Comparison of ENCODE assay signal across 34 mouse cellular contexts in the genomic region with DNA sequence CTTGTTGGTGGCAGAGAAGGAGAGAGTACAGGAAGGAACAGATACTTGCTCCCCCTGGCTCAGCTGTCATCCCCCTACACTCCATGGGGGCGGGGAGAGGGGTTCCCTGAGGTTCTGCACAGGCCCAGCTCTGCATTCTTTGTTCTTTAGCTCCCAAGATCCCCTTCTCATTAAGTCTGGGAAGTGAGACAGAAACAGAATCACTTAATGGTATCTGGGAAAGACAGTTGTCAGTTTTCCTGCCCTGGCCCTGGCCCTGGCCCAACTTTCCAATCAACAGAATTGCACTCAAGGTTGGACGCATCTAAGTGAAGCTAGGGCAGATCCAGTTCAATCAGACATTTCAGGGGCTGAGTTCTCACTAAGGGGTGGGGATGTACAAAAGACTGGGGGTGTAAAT. TPM values are rescaled to one million over a fixed set of nuclear protein-coding genes. Genes with fewer than 3 reads are reported as not detected.
DNase-seq lines count a peak whose midpoint lies in the region; ATAC-seq and TF ChIP-seq lines count a peak whose summit lies in the region.
"Had no signal": no experiment of that assay in that cellular context is flagged by ENCODE, and none has a peak within 500 bp of the region (broad histone marks: within the 10 kb centered on the region; RNA-seq: fewer than 3 reads in every experiment).

No protein-coding gene starts in this region.

- no peak overlapping the region for H3K4me3 ChIP-seq in forebrain, embryonic 15.5 days
- no peak overlapping the region for H3K4me3 ChIP-seq in forebrain, embryonic 13.5 days
- H3K4me3 ChIP-seq in midbrain, embryonic 10.5 days: no peak overlapping the region
- no peak overlapping the region for H3K4me3 ChIP-seq in midbrain, embryonic 15.5 days
- H3K4me3 ChIP-seq in ES-E14 (ENCODE audit: insufficient read depth in 1 of 2, low read depth in 1 of 2, low read length in 2 of 2, poor library complexity in 1 of 2, severe bottlenecking in 1 of 2): no peak overlapping the region
- H3K4me3 ChIP-seq: embryonic facial prominence, embryonic 13.5 days; forebrain, embryonic 10.5 days; intestine, embryonic 15.5 days; layer of hippocampus, adult 2 months; left cerebral cortex, adult 2 months; limb, embryonic 12.5 days; liver, embryonic 15.5 days; myocyte had no signal

- in situ Hi-C loops in ES-E14 (cut with MboI; ENCODE audit: low sequenced_read_pairs in 2 of 2, unreplicated experiment in 2 of 2): no loop called here

- H3K27me3 ChIP-seq in forebrain, embryonic 15.5 days: no peaks in the 10 kb centered on the region
- no peaks in the 10 kb centered on the region for H3K27me3 ChIP-seq in forebrain, embryonic 13.5 days
- no peaks in the 10 kb centered on the region for H3K27me3 ChIP-seq in midbrain, embryonic 10.5 days (ENCODE audit: low read depth, poor library complexity, severe bottlenecking)
- no peaks in the 10 kb centered on the region for H3K27me3 ChIP-seq in midbrain, embryonic 15.5 days (replicated peaks)
- H3K27me3 ChIP-seq: intestine, embryonic 15.5 days; liver, embryonic 15.5 days had no signal

- 39% methylated on average over 2 of the region's 2 CpGs for WGBS in forebrain, embryonic 15.5 days
- WGBS in forebrain, embryonic 13.5 days: 52% methylated on average over 2 of the region's 2 CpGs
- 78% methylated on average over 2 of the region's 2 CpGs for WGBS in midbrain, embryonic 10.5 days
- WGBS in midbrain, embryonic 15.5 days: 72% methylated on average over 2 of the region's 2 CpGs

- no peak overlapping the region for H3K9ac ChIP-seq in forebrain, embryonic 15.5 days (replicated peaks)
- no peak overlapping the region for H3K9ac ChIP-seq in forebrain, embryonic 13.5 days
- no peak overlapping the region for H3K9ac ChIP-seq in midbrain, embryonic 15.5 days
- no peak overlapping the region for H3K9ac ChIP-seq in ES-E14 (ENCODE audit: insufficient read depth, low read depth, low read length, poor library complexity, severe bottlenecking)
- H3K9ac ChIP-seq: embryonic facial prominence, embryonic 13.5 days; forebrain, postnatal 0 days; intestine, embryonic 15.5 days; limb, embryonic 12.5 days; liver, embryonic 15.5 days; lung, embryonic 14.5 days had no signal

- no peaks in the 10 kb centered on the region for H3K9me3 ChIP-seq in forebrain, embryonic 15.5 days
- no peaks in the 10 kb centered on the region for H3K9me3 ChIP-seq in forebrain, embryonic 13.5 days (replicated peaks)
- H3K9me3 ChIP-seq in midbrain, embryonic 10.5 days (replicated peaks): no peaks in the 10 kb centered on the region
- no peaks in the 10 kb centered on the region for H3K9me3 ChIP-seq in midbrain, embryonic 15.5 days
- no peaks in the 10 kb centered on the region for H3K9me3 ChIP-seq in ES-E14 (ENCODE audit: control insufficient read depth, insufficient read depth, low read depth, low read length)
- H3K9me3 ChIP-seq: embryonic facial prominence, embryonic 13.5 days; forebrain, embryonic 10.5 days; intestine, embryonic 15.5 days; limb, embryonic 12.5 days; liver, embryonic 15.5 days had no signal

- no peak for ATAC-seq in forebrain, embryonic 15.5 days (replicated peaks)
- ATAC-seq in forebrain, embryonic 13.5 days: no peak
- no peak for ATAC-seq in midbrain, embryonic 15.5 days (replicated peaks)
- ATAC-seq in megakaryocyte-erythroid progenitor cell, adult 5-6 weeks (replicated peaks; ENCODE audit: low FRiP score, low TSS enrichment, poor library complexity, severe bottlenecking): no peak
- ATAC-seq: forebrain, postnatal 0 days; hindbrain, postnatal 0 days; intestine, embryonic 15.5 days; Patski had no signal

- no peak for DNase-seq in midbrain, embryonic 10.5 days (ENCODE audit: low spot score)
- DNase-seq in ES-E14 (ENCODE audit: low read depth, low spot score): no peak
- DNase-seq in Muller cell, postnatal 12 days (ENCODE audit: inconsistent ontology term): peak; percentile 34
- DNase-seq: cerebellum, adult 11 months; cerebellum, adult 9-10 months; forebrain, postnatal 0 days; gastrocnemius, postnatal 14 days; heart, postnatal 14 days; kidney, adult 2 months; kidney, postnatal 36 days; lung, embryonic 14.5 days; lung, postnatal 14 days; right cerebral cortex, postnatal 4 days; thymus, adult 18-20 months; thymus, postnatal 25 days had no signal

- H3K4me1 ChIP-seq in forebrain, embryonic 15.5 days: peaks cover 24% of the 10 kb centered on the region
- peaks cover 39% of the 10 kb centered on the region for H3K4me1 ChIP-seq in forebrain, embryonic 13.5 days
- peaks cover 52% of the 10 kb centered on the region for H3K4me1 ChIP-seq in midbrain, embryonic 10.5 days
- peaks cover 31% of the 10 kb centered on the region for H3K4me1 ChIP-seq in midbrain, embryonic 15.5 days
- H3K4me1 ChIP-seq in ES-E14 (ENCODE audit: control insufficient read depth in 2 of 2, insufficient read depth in 2 of 2, low read length in 2 of 2, poor library complexity in 1 of 2): no peaks in the 10 kb centered on the region
- H3K4me1 ChIP-seq: intestine, embryonic 15.5 days; liver, embryonic 15.5 days had no signal

- no peak overlapping the region for H3K4me2 ChIP-seq in forebrain, embryonic 15.5 days (replicated peaks)
- no peak overlapping the region for H3K4me2 ChIP-seq in forebrain, embryonic 13.5 days
- H3K4me2 ChIP-seq in midbrain, embryonic 15.5 days: no peak overlapping the region
- H3K4me2 ChIP-seq: embryonic facial prominence, embryonic 13.5 days; heart, embryonic 11.5 days; intestine, embryonic 15.5 days; limb, embryonic 12.5 days; liver, embryonic 15.5 days; lung, embryonic 14.5 days; midbrain, embryonic 11.5 days had no signal

- no peaks in the 10 kb centered on the region for H3K36me3 ChIP-seq in forebrain, embryonic 15.5 days
- H3K36me3 ChIP-seq in forebrain, embryonic 13.5 days (ENCODE audit: poor library complexity, severe bottlenecking): no peaks in the 10 kb centered on the region
- H3K36me3 ChIP-seq in midbrain, embryonic 10.5 days: no peaks in the 10 kb centered on the region
- H3K36me3 ChIP-seq in midbrain, embryonic 15.5 days (replicated peaks): no peaks in the 10 kb centered on the region
- no peaks in the 10 kb centered on the region for H3K36me3 ChIP-seq in ES-E14 (ENCODE audit: control insufficient read depth, insufficient read depth, low read length, poor library complexity, severe bottlenecking)
- H3K36me3 ChIP-seq: embryonic facial prominence, embryonic 13.5 days; forebrain, embryonic 10.5 days; intestine, embryonic 15.5 days; limb, embryonic 12.5 days; liver, embryonic 15.5 days had no signal

- 0 out of 2 replicates have a peak overlapping the region, but pooled peaks have one; percentile 11 for H3K27ac ChIP-seq in forebrain, embryonic 15.5 days (replicated peaks)
- no peak overlapping the region for H3K27ac ChIP-seq in forebrain, embryonic 13.5 days
- H3K27ac ChIP-seq in midbrain, embryonic 10.5 days (replicated peaks): peak overlapping the region; percentile 63
- no peak overlapping the region for H3K27ac ChIP-seq in midbrain, embryonic 15.5 days
- no peak overlapping the region for H3K27ac ChIP-seq in ES-E14 (ENCODE audit: insufficient read depth, low read depth, low read length, poor library complexity, severe bottlenecking)
- H3K27ac ChIP-seq: embryonic facial prominence, embryonic 13.5 days; forebrain, embryonic 10.5 days; hindbrain, postnatal 0 days; intestine, embryonic 15.5 days; layer of hippocampus, adult 2 months; left cerebral cortex, adult 2 months; limb, embryonic 12.5 days; liver, embryonic 15.5 days; stomach, postnatal 0 days had no signal

TF ChIP-seq in ES-E14, 5 proteins besides CTCF, POLR2A, EP300 and RAD21:
- no peak for TF ChIP-seq HCFC1 (IDR thresholded peaks at IDR 0.05; ENCODE audit: borderline replicate concordance, insufficient read depth, low read length)
- no peak for TF ChIP-seq ZC3H11A (IDR thresholded peaks at IDR 0.05; ENCODE audit: borderline replicate concordance, low read depth, low read length)
- TF ChIP-seq ZNF384 (IDR thresholded peaks at IDR 0.05; ENCODE audit: low read depth, low read length): no peak
- no peak for TF ChIP-seq CHD2 (IDR thresholded peaks at IDR 0.05; ENCODE audit: low read depth, low read length)
- TF ChIP-seq MAFK (IDR thresholded peaks at IDR 0.05; ENCODE audit: insufficient read depth, low read depth, low read length): 0 out of 2 replicates have a peak, but pooled peaks have one; percentile 21
TF ChIP-seq in ES-E14: peak in this region for 1.

RNA-seq across cellular contexts. Expression of a gene that starts 24.8 kb away (rescaled TPM):
- 10.4 and 11.1 TPM in 2 replicates for polyA plus RNA-seq in forebrain, embryonic 15.5 days (2015; fragmentation: Nextera tagmentation; extraction: Ambion mirVana)
- 12.6 and 13.0 TPM in 2 replicates for polyA plus RNA-seq in forebrain, embryonic 13.5 days (2015; fragmentation: Nextera tagmentation; extraction: Ambion mirVana)
- polyA plus RNA-seq in midbrain, embryonic 10.5 days (2016; fragmentation: Nextera tagmentation; extraction: Ambion mirVana): 16.7 and 19.2 TPM in 2 replicates
- 8.7 and 9.0 TPM in 2 replicates for polyA plus RNA-seq in midbrain, embryonic 15.5 days (2015; fragmentation: Nextera tagmentation; extraction: Ambion mirVana)
- total RNA-seq in ES-E14 (2012; rRNA removed): 3.3 and 4.9 TPM in 2 replicates
- total RNA-seq in megakaryocyte-erythroid progenitor cell, adult 5-6 weeks (2014; fragmentation: Nextera tagmentation): 3.4 and 4.7 TPM in 2 replicates
- total RNA-seq in megakaryocyte-erythroid progenitor cell, adult 5-6 weeks (2017): 2.8 and 3.3 TPM in 2 replicates

RNA-seq across cellular contexts. Expression of a gene that starts 36.0 kb away (rescaled TPM):
- 20.2 and 21.3 TPM in 2 replicates for polyA plus RNA-seq in forebrain, embryonic 15.5 days (2015; fragmentation: Nextera tagmentation; extraction: Ambion mirVana)
- polyA plus RNA-seq in forebrain, embryonic 13.5 days (2015; fragmentation: Nextera tagmentation; extraction: Ambion mirVana): 18.7 and 23.4 TPM in 2 replicates
- 41.5 and 45.0 TPM in 2 replicates for polyA plus RNA-seq in midbrain, embryonic 10.5 days (2016; fragmentation: Nextera tagmentation; extraction: Ambion mirVana)
- polyA plus RNA-seq in midbrain, embryonic 15.5 days (2015; fragmentation: Nextera tagmentation; extraction: Ambion mirVana): 31.6 and 35.0 TPM in 2 replicates
- total RNA-seq in ES-E14 (2012; rRNA removed): 1.2 and 1.8 TPM in 2 replicates
- not detected in 2 replicates for total RNA-seq in megakaryocyte-erythroid progenitor cell, adult 5-6 weeks (2014; fragmentation: Nextera tagmentation)
- total RNA-seq in megakaryocyte-erythroid progenitor cell, adult 5-6 weeks (2017): not detected in 2 replicates
- total RNA-seq: common myeloid progenitor, adult 5-6 weeks; granulocyte monocyte progenitor cell, adult 5-6 weeks had no signal

Comparison
In these comparisons a context has a peak if more than half of its experiments do, and no peak if none do; other contexts are left out.
1. H3K27ac ChIP-seq: peak in forebrain, embryonic 15.5 days (single experiment) and midbrain, embryonic 10.5 days (single experiment); none in forebrain, embryonic 13.5 days (single experiment), midbrain, embryonic 15.5 days (single experiment) and ES-E14 (single experiment).